Mouse (Mus musculus) CH12.LX (cell line): ENCODE measurements around the gene Cfap97d2. TPM values are rescaled to one million over a fixed set of nuclear protein-coding genes. Genes with fewer than 3 reads are reported as not detected.

Experiments
- DNase-seq: peaks from one replicate; pipeline ENCODE4 v3.0.0-alpha.2; 2013; ENCODE audit errors: extremely low read depth
- H3K27ac ChIP-seq: 2 replicates; pipeline ENCODE4 v1.5.1; 2012; ENCODE audit warnings: low read depth, mild to moderate bottlenecking, control low read depth, moderate library complexity; ENCODE audit not compliant: insufficient read depth
- H3K27me3 ChIP-seq: replicated peaks from 2 replicates; pipeline ENCODE3; 2012; ENCODE audit warnings: inconsistent platforms
- H3K36me3 ChIP-seq, 2 experiments: replicated peaks in 1 of 2; 2 replicates each; pipeline versions ENCODE3 to v1.6.1; 2012; ENCODE audit warnings: inconsistent platforms in 1 of 2, low read length in 1 of 2, mild to moderate bottlenecking in 1 of 2, mixed read lengths in 1 of 2, moderate library complexity in 1 of 2; ENCODE audit not compliant: control insufficient read depth in 1 of 2, insufficient read depth in 1 of 2
- H3K4me1 ChIP-seq, 2 experiments: 2 replicates each; pipeline ENCODE4 v1.6.1; 2012; ENCODE audit warnings: inconsistent platforms in 1 of 2, moderate library complexity in 1 of 2; ENCODE audit not compliant: insufficient read depth in 2 of 2, control insufficient read depth in 1 of 2
- H3K4me2 ChIP-seq: 2 replicates; pipeline ENCODE4 v1.6.1; 2012; ENCODE audit warnings: low read depth, mild to moderate bottlenecking, control low read depth; ENCODE audit not compliant: poor library complexity, insufficient read depth, severe bottlenecking
- H3K4me3 ChIP-seq, 3 experiments: fragments of 150-350 bp in 1 of 3; sonication (generic) in 1 of 3; replicated peaks in 1 of 3; 2 replicates each; pipeline versions ENCODE3 to v1.5.1; 2011 to 2012; ENCODE audit warnings: low read depth in 2 of 3, low read length in 2 of 3, mild to moderate bottlenecking in 2 of 3, moderate library complexity in 2 of 3, control low read depth in 1 of 3, improper control_type of control experiment in 1 of 3, inconsistent platforms in 1 of 3, mixed read lengths in 1 of 3; ENCODE audit not compliant: poor library complexity in 1 of 3
- H3K79me2 ChIP-seq: replicated peaks from 2 replicates; pipeline ENCODE4 v1.6.1; 2012; ENCODE audit warnings: mild to moderate bottlenecking, moderate library complexity; ENCODE audit not compliant: control insufficient read depth, poor library complexity, insufficient read depth, severe bottlenecking; ENCODE audit errors: extremely low read depth
- H3K9ac ChIP-seq: 2 replicates; pipeline ENCODE4 v1.6.1; 2012; ENCODE audit warnings: low read depth, mild to moderate bottlenecking, control low read depth, moderate library complexity; ENCODE audit not compliant: insufficient read depth
- H3K9me3 ChIP-seq: replicated peaks from 2 replicates; pipeline ENCODE3; 2012; ENCODE audit warnings: low read length, inconsistent platforms, mixed read lengths
- CTCF ChIP-seq, 2 experiments: IDR thresholded peaks in 1 of 2; conservative IDR thresholded peaks in 1 of 2; 2 replicates each; pipeline ENCODE4 v1.5.1; 2011 to 2012; ENCODE audit warnings: low read depth in 2 of 2, low read length in 2 of 2, improper control_type of control experiment in 1 of 2, inconsistent platforms in 1 of 2, mild to moderate bottlenecking in 1 of 2, moderate library complexity in 1 of 2
- ELF1 ChIP-seq: IDR thresholded peaks from 2 replicates; pipeline ENCODE4 v1.6.1; 2014; ENCODE audit warnings: low read depth, mild to moderate bottlenecking, inconsistent platforms, low read length, improper control_type of control experiment
- ETS1 ChIP-seq: conservative IDR thresholded peaks from 2 replicates; pipeline ENCODE4 v1.6.1; 2012; ENCODE audit warnings: low read depth, mild to moderate bottlenecking, inconsistent platforms, low read length, improper control_type of control experiment, moderate library complexity
- HCFC1 ChIP-seq: IDR thresholded peaks from 2 replicates; pipeline ENCODE4 v1.6.1; 2012; ENCODE audit warnings: low read depth, mild to moderate bottlenecking, inconsistent platforms, low read length, improper control_type of control experiment
- IRF4 ChIP-seq: IDR thresholded peaks from 2 replicates; pipeline ENCODE4 v1.6.1; 2014; ENCODE audit warnings: low read depth, mild to moderate bottlenecking, inconsistent platforms, low read length, improper control_type of control experiment
- JUND ChIP-seq: conservative IDR thresholded peaks from 2 replicates; pipeline ENCODE4 v1.6.1; 2011; ENCODE audit warnings: low read depth, low read length, improper control_type of control experiment
- KAT2A ChIP-seq: IDR thresholded peaks from 2 replicates; pipeline ENCODE4 v1.6.1; 2012; ENCODE audit warnings: low read length, improper control_type of control experiment, inconsistent platforms; ENCODE audit not compliant: insufficient replicate concordance
- MAFK ChIP-seq: IDR thresholded peaks from 2 replicates; pipeline ENCODE4 v1.6.1; 2011; ENCODE audit warnings: low read length, improper control_type of control experiment; ENCODE audit not compliant: insufficient replicate concordance
- MAX ChIP-seq: IDR thresholded peaks from 2 replicates; pipeline ENCODE4 v1.6.1; 2011; ENCODE audit warnings: low read length, improper control_type of control experiment
- MAZ ChIP-seq: IDR thresholded peaks from 2 replicates; pipeline ENCODE4 v1.6.1; 2012; ENCODE audit warnings: low read depth, mild to moderate bottlenecking, inconsistent platforms, low read length, improper control_type of control experiment, moderate library complexity
- MXI1 ChIP-seq: IDR thresholded peaks from 2 replicates; pipeline ENCODE4 v1.6.1; 2011; ENCODE audit warnings: mild to moderate bottlenecking, low read depth, low read length, improper control_type of control experiment
- MYC ChIP-seq: IDR thresholded peaks from 2 replicates; pipeline ENCODE4 v1.6.1; 2011; ENCODE audit warnings: low read depth, mild to moderate bottlenecking, improper control_type of control experiment, low read length
- NRF1 ChIP-seq: IDR thresholded peaks from 2 replicates; pipeline ENCODE4 v1.6.1; 2014; ENCODE audit warnings: low read depth, mild to moderate bottlenecking, inconsistent platforms, low read length, improper control_type of control experiment, moderate library complexity
- POLR2A ChIP-seq: IDR thresholded peaks from 2 replicates; pipeline ENCODE4 v1.6.1; 2011; ENCODE audit warnings: low read depth, mild to moderate bottlenecking, improper control_type of control experiment, low read length
- RAD21 ChIP-seq: IDR thresholded peaks from 2 replicates; pipeline ENCODE4 v1.6.1; 2011; ENCODE audit warnings: low read depth, mild to moderate bottlenecking, low read length, improper control_type of control experiment, moderate library complexity
- SMC3 ChIP-seq: IDR thresholded peaks from 2 replicates; pipeline ENCODE4 v1.6.1; 2011; ENCODE audit warnings: low read depth, low read length, improper control_type of control experiment
- UBTF ChIP-seq: IDR thresholded peaks from 2 replicates; pipeline ENCODE4 v1.6.1; 2012; ENCODE audit warnings: low read depth, mild to moderate bottlenecking, inconsistent platforms, low read length, improper control_type of control experiment, moderate library complexity
- USF1 ChIP-seq: IDR thresholded peaks from 2 replicates; pipeline ENCODE4 v1.6.1; 2014; ENCODE audit warnings: low read depth, mild to moderate bottlenecking, inconsistent platforms, low read length, improper control_type of control experiment
- dilution Hi-C: fragments of 300-500 bp; cut with MboI; formaldehyde crosslinking; loops from 2 replicates; pipeline ENCODE4 v1.14.3; 2020; ENCODE audit warnings: low sequenced_read_pairs; ENCODE audit not compliant: extremely low pct_unique_long_range_greater_than_20kb, extremely low pct_ligation_motif_present
- in situ Hi-C: fragments of 300-500 bp; cut with MboI; formaldehyde crosslinking; loops from 3 replicates; pipeline ENCODE4 v1.14.3; 2019; ENCODE audit warnings: low sequenced_read_pairs, low pct_ligation_motif_present, low pct_unique_long_range_greater_than_20kb, mixed read lengths
- polyA plus RNA-seq: library from polyadenylated mRNA; unstranded; fragments of >175 nt; gene quantifications from 2 replicates; pipeline ENCODE4 v1.2.1, GENCODE M21; 2012; ENCODE audit warnings: low read depth; ENCODE audit not compliant: insufficient read length
- total RNA-seq, 2 experiments: library from RNA; depleted of rRNA; stranded (reverse); fragments of 300-350 nt in 1 of 2; fragments of >200 nt in 1 of 2; gene quantifications; 2 replicates each; pipeline ENCODE4 v1.2.3; 2012 to 2014

Gene Cfap97d2
- total and polyA plus RNA-seq, 3 experiments: not detected

DNA sequence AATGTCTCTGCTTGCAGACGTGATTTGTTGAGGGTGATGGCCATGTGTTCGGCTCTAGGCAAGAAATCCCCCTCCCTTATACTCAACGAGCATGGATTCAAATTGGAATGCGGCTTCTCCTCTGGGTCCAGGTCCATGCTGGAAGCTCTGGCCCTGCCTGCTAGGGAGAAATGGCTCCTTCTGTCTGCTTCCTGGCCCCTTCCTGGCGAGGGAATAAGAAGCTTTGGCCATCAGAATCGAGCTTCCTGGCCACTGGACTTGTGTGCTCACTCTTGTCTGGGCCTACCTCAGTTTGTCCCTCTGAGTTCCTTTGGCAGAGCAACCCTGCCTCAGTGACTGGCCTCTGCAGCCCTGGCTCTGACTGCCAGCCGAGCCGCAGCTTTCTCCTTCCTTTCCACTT lies 8.5 kb upstream of the Cfap97d2 start:
- H3K27me3 ChIP-seq: no peaks in the 10 kb centered on the region

GRCm38 (mm10) chr8:13697681-13698080 lies 8.0 kb upstream of the Cfap97d2 start:
- Histone ChIP-seq H3K4me2 (no peak overlapping the region), H3K79me2 (no peaks in the 10 kb centered on the region), H3K4me1 (peaks cover 3 to 6% of the 10 kb centered on the region in 2 experiments; a peak in 2 of 4 replicates), H3K9me3 (no peaks in the 10 kb centered on the region), H3K27me3 (no peaks in the 10 kb centered on the region), H3K9ac (no peak overlapping the region), H3K4me3 (no peak overlapping the region), H3K27ac (no peak overlapping the region), H3K36me3 (no peaks in the 10 kb centered on the region)
- TF ChIP-seq ELF1 (no peak), MXI1 (no peak), KAT2A (no peak), USF1 (no peak), JUND (no peak), CTCF (conservative IDR thresholded peaks at IDR 0.05 in 1 of 2, IDR thresholded peaks at IDR 0.05 in 1 of 2; ENCODE audit: low read depth in 2 of 2, low read length in 2 of 2) (no peak), SMC3 (no peak)
- no peak for DNase-seq
- in situ Hi-C loops: no loop called here
- dilution Hi-C loops: no loop called here

More for the DNA sequence above, 8.5 kb upstream of the Cfap97d2 start:
- Histone ChIP-seq H3K4me1 (peaks cover 3 to 6% of the 10 kb centered on the region in 2 experiments; a peak in 2 of 4 replicates), H3K27ac (no peak overlapping the region), H3K4me3 (no peak overlapping the region), H3K4me2 (no peak overlapping the region), H3K9me3 (no peaks in the 10 kb centered on the region), H3K9ac (no peak overlapping the region), H3K36me3 (no peaks in the 10 kb centered on the region), H3K79me2 (no peaks in the 10 kb centered on the region)
- dilution Hi-C loops: no loop called here
- no peak for DNase-seq
- TF ChIP-seq UBTF (no peak), IRF4 (no peak), RAD21 (no peak), MAFK (no peak), NRF1 (no peak), ETS1 (no peak), POLR2A (no peak), MAZ (no peak)
- in situ Hi-C loops: no loop called here

DNA sequence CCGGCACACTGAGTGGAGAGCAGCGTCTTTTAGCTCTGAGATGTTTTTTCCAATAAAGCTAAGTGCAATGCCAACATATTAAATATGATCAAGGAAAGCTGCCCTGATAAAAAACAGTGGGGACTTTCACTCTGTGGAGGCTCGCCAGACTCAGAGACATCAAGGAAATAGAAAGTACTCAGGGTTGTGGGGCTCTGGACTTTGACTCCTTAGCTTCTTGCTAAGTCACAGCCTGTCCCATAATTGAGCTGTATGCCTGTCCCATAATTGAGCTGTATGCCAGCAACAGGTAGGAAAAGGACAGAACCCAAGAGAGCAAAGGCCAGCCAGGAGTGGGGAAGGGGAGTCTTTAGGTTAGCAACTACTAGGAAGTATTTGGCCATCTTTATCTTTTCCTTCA lies 7.4 kb upstream of the Cfap97d2 start:
- no peaks in the 10 kb centered on the region for H3K36me3 ChIP-seq
- H3K4me2 ChIP-seq: no peak overlapping the region
- H3K9ac ChIP-seq: no peak overlapping the region
- TF ChIP-seq UBTF (no peak), MAX (no peak), HCFC1 (no peak), MYC (no peak)
- TF ChIP-seq, all 38 proteins: peak for 0
- DNase-seq: no peak
- dilution Hi-C loops: no loop called here
- H3K4me3 ChIP-seq: no peak overlapping the region
- no peaks in the 10 kb centered on the region for H3K9me3 ChIP-seq
- H3K27ac ChIP-seq: no peak overlapping the region
- H3K79me2 ChIP-seq: no peaks in the 10 kb centered on the region
- H3K27me3 ChIP-seq: no peaks in the 10 kb centered on the region
- peaks cover 3 to 6% of the 10 kb centered on the region in 2 experiments; a peak in 2 of 4 replicates for H3K4me1 ChIP-seq
- in situ Hi-C loops: no loop called here
